Mouse (Mus musculus): ENCODE data around the gene Atxn7l1. TPM values are rescaled to one million over a fixed set of nuclear protein-coding genes. Genes with fewer than 3 reads are reported as not detected.
A peak's percentile ranks its signal among the peaks of the same experiment; 100 is the strongest.
"Not testable (repeated sequence)": the region's sequence is repeated elsewhere in the genome, so short reads cannot be mapped to it uniquely, and the experiment has no call there.

The Atxn7l1 gene
- polyA plus RNA-seq, 1 experiment from 2014 or later: 22.1 TPM

DNA sequence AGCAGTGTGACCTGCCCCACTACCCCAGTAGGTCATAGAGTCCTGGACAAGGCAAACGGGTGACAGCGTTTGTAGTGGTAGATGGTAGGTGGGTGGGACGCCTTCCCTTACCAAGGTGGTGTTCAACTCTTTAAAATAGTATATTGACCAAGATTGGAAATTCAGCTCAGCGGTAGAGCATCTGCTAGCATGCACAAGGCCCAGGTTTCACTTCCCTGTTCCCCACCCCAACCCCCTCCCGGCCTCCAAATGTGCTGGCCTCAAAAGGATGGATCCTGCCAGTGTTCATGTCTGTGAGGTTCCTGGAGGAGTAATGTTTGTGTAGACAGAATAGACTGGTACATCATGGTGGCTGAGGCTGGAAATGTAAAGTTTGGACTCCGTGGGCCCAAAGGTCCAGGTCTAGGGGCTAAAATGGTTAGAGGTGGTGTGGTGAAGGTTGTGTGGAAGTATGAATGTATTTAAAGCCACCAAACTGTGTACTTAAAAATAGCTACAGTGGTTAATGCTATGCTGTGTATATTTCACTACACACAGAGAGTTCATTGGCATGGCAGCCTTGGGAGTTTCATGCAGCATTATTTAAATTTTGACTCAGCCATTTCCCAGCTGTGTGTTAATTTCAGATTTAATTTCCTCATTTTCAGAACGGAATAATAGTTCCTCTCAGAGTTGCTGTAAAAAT lies 9.0 kb downstream of the Atxn7l1 start:
- no peak overlapping the region for H3K9ac ChIP-seq
- H3K9me3 ChIP-seq: no peaks in the 10 kb centered on the region
- WGBS: 88% methylated on average over 7 of the region's 7 CpGs
- no peaks in the 10 kb centered on the region for H3K27me3 ChIP-seq
- peaks cover 9% of the 10 kb centered on the region; the same call in 1 of the 2 replicates for H3K36me3 ChIP-seq
- peaks cover 37% of the 10 kb centered on the region for H3K4me1 ChIP-seq (replicated peaks)
- no peak for ATAC-seq (ENCODE audit: low read depth)
- H3K27ac ChIP-seq (replicated peaks): peak overlapping the region; percentile 54
- no peak overlapping the region for H3K4me3 ChIP-seq
- H3K4me2 ChIP-seq: no peak overlapping the region

GRCm38 (mm10) chr12:33158256-33158655 lies 10.8 kb downstream of the Atxn7l1 start:
- no peak overlapping the region for H3K9ac ChIP-seq
- no peaks in the 10 kb centered on the region for H3K27me3 ChIP-seq
- H3K27ac ChIP-seq (replicated peaks): no peak overlapping the region
- peaks cover 49% of the 10 kb centered on the region for H3K4me1 ChIP-seq (replicated peaks)
- no peaks in the 10 kb centered on the region for H3K9me3 ChIP-seq
- no peak overlapping the region for H3K4me3 ChIP-seq
- peaks cover 9% of the 10 kb centered on the region; the same call in 1 of the 2 replicates for H3K36me3 ChIP-seq
- WGBS: 63% methylated on average over 8 of the region's 8 CpGs
- no peak for ATAC-seq (ENCODE audit: low read depth)
- H3K4me2 ChIP-seq: no peak overlapping the region

DNA sequence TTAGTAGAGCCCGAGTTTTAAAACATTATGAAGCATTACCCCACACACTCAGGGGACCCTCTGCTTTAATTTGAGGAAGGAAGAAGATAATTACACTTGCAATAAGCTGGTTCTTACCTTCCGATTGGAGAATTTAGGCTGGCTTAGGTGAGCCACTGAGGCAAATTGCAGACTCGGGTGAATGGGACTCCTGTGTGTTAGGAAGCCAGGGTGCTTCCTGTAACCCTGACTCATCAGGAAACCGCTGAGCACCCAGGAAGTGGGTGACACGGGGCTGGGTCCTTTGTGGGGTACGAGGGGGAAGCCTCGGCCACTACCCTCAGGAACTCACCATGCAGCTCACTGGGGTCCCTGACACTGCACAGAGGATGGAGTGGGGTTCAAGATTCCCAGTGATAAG lies 12.9 kb downstream of the Atxn7l1 start:
- Histone ChIP-seq H3K4me2 (no peak overlapping the region), H3K4me3 (no peak overlapping the region), H3K9ac (no peak overlapping the region), H3K27me3 (no peaks in the 10 kb centered on the region), H3K27ac (replicated peaks) (no peak overlapping the region), H3K9me3 (no peaks in the 10 kb centered on the region), H3K4me1 (replicated peaks) (peaks cover 43% of the 10 kb centered on the region), H3K36me3 (peaks cover 9% of the 10 kb centered on the region; the same call in 1 of the 2 replicates)
- ATAC-seq (ENCODE audit: low read depth): no peak
- WGBS: 87% methylated on average over 7 of the region's 7 CpGs

GRCm38 (mm10) chr12:33162541-33162940 lies 15.0 kb downstream of the Atxn7l1 start:
- peak; percentile 71 for ATAC-seq (ENCODE audit: low read depth)
- Histone ChIP-seq H3K9me3 (no peaks in the 10 kb centered on the region), H3K4me2 (peak overlapping the region; percentile 18; the same call in 1 of the 2 replicates), H3K9ac (peak overlapping the region; percentile 27; the same call in 1 of the 2 replicates), H3K27ac (replicated peaks) (peak overlapping the region; percentile 52; the same call in 1 of the 2 replicates), H3K27me3 (no peaks in the 10 kb centered on the region), H3K36me3 (peaks cover 6% of the 10 kb centered on the region; the same call in 1 of the 2 replicates), H3K4me3 (no peak overlapping the region), H3K4me1 (replicated peaks) (peaks cover 37% of the 10 kb centered on the region)
- WGBS: 10% methylated on average over 12 of the region's 12 CpGs

GRCm38 (mm10) chr12:33164019-33164418 lies 16.5 kb downstream of the Atxn7l1 start:
- H3K9ac ChIP-seq; H3K9me3 ChIP-seq; H3K4me2 ChIP-seq; ATAC-seq (ENCODE audit: low read depth); H3K27me3 ChIP-seq; H3K27ac ChIP-seq (replicated peaks); H3K36me3 ChIP-seq; H3K4me3 ChIP-seq: not testable (repeated sequence)
- peaks cover 27% of the 10 kb centered on the region for H3K4me1 ChIP-seq (replicated peaks)
- WGBS: 89% methylated on average over 5 of the region's 5 CpGs

DNA sequence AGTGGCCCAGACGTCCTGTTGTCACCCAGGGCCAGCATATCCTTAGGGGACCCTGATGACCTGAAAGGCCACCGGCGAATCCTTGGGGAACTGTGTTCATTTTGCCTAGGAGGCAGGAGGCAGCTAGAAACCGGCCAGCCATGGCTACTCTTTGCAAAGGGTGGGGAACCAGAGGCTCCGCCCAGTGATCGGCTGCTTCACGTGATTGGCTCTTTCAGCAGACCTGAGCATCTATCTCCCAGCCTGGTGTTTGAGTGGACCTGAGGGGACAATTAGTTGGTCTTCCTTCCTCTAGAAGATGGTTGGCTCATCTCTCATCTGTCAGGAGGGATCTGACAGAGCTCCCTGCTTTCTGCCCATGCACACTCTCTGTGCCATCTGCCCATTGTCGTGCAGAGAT lies 19.2 kb downstream of the Atxn7l1 start:
- H3K4me2 ChIP-seq: no peak overlapping the region
- H3K4me1 ChIP-seq (replicated peaks): peaks cover 24% of the 10 kb centered on the region
- no peaks in the 10 kb centered on the region for H3K27me3 ChIP-seq
- no peak for ATAC-seq (ENCODE audit: low read depth)
- no peaks in the 10 kb centered on the region for H3K9me3 ChIP-seq
- WGBS: 55% methylated on average over 8 of the region's 8 CpGs
- no peak overlapping the region for H3K9ac ChIP-seq
- no peak overlapping the region for H3K4me3 ChIP-seq
- H3K27ac ChIP-seq (replicated peaks): no peak overlapping the region
- H3K36me3 ChIP-seq: no peaks in the 10 kb centered on the region

DNA sequence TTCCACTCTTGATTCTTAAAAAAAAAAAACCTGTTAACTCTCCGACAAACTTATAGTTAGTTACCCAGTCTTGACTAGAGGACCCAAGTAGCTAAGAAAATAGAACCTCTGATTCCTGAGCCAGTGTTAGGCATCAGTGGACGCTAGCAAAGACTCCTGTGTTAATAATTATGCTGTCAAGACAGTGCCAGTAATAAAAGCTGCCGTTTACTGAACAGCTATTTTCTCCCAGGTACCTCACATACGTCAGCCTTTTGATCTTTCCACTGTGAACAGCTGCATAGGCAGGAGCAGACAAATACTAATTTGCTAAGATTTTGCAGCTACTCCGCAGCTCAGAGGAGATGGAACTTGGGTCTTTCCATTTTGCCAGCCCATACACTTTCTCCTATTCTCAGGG lies 20.1 kb downstream of the Atxn7l1 start:
- Histone ChIP-seq H3K4me1 (replicated peaks) (peaks cover 16% of the 10 kb centered on the region), H3K36me3 (no peaks in the 10 kb centered on the region), H3K9ac (no peak overlapping the region), H3K4me3 (no peak overlapping the region), H3K9me3 (no peaks in the 10 kb centered on the region), H3K27ac (replicated peaks) (no peak overlapping the region), H3K27me3 (no peaks in the 10 kb centered on the region), H3K4me2 (no peak overlapping the region)
- no peak for ATAC-seq (ENCODE audit: low read depth)
- 75% methylated on average over 5 of the region's 5 CpGs for WGBS

DNA sequence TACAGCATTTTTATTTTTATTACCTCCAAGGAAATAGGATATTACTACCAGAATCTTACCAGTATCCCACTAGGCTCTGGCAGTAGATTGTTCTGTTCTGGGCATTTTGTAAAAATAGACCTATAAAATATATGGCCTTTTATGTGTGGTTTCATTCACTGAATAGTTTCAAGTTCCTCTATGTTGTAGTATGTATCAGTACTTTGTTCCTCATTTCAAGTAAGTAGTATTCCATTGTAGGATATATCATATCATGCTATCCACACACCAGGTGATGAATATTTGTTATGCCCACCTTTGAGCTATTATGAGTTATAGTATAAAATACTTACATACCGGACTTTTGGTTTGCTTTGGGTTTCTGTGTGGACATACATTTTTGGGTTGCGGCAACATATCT lies 21.0 kb downstream of the Atxn7l1 start:
- WGBS: 96% methylated on average over 2 of the region's 2 CpGs
- Histone ChIP-seq H3K9ac (no peak overlapping the region), H3K36me3 (no peaks in the 10 kb centered on the region), H3K4me3 (no peak overlapping the region), H3K27ac (replicated peaks) (no peak overlapping the region), H3K4me1 (replicated peaks) (peaks cover 16% of the 10 kb centered on the region), H3K9me3 (no peaks in the 10 kb centered on the region), H3K4me2 (no peak overlapping the region), H3K27me3 (no peaks in the 10 kb centered on the region)
- no peak for ATAC-seq (ENCODE audit: low read depth)

DNA sequence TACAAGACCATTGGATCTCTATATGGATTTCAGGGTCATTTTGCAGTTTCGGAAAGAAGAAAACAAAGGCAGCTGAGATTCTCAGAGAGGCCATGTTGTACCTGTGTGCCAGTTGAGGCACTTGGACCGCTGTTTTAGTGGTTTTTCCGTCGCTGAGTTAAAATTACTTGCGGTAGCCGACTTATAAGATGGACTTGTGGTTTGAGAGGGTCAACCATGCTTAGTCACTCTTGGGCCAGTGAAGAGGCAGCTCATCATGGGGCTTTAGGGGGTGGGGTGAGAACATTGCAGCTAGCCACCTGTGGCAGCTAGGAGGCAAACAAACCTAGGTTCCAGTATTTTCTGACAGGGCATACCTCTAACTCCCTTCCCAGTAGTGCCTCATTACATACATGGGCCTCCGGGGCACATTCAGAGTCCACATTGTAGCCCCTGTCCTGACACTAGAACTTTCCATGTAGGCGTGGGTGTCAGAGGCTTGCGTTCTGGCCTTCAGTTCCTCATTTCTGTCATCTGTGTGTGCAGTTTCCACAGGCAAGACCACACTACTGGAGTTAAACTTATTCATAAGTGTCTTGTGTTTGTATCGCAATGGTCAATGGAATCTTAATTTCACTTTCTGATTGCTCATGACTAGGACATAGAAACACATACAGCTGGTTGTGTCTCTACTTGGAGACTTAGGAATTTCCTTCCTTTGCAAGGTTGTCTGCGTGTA lies 22.4 kb downstream of the Atxn7l1 start:
- Histone ChIP-seq H3K27me3 (no peaks in the 10 kb centered on the region), H3K4me3 (no peak overlapping the region), H3K4me1 (replicated peaks) (peaks cover 30% of the 10 kb centered on the region), H3K9me3 (no peaks in the 10 kb centered on the region), H3K27ac (replicated peaks) (no peak overlapping the region), H3K4me2 (no peak overlapping the region), H3K36me3 (no peaks in the 10 kb centered on the region), H3K9ac (no peak overlapping the region)
- ATAC-seq (ENCODE audit: low read depth): no peak
- WGBS: 91% methylated on average over 11 of the region's 11 CpGs

DNA sequence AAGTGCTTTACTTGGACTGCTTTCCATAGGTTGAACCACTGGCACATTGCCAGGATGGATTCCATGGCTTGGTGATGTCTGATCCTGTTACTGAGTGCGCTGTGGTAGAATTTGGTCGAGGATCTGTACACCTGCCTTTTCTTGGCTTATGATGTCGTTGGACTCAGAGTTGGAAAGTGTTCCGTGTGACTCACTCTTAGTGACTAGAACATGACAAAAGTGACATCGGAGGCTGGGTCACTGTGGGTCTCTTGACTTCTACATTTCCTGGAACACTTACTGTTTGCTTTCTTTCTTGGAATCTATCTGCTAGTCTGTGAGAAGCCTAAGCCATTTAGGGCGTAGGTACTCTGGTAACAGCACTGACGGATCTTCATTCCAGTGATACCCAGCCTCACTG lies 23.3 kb downstream of the Atxn7l1 start:
- H3K4me1 ChIP-seq (replicated peaks): peaks cover 39% of the 10 kb centered on the region
- H3K27me3 ChIP-seq: no peaks in the 10 kb centered on the region
- no peak overlapping the region for H3K4me2 ChIP-seq
- H3K9me3 ChIP-seq: no peaks in the 10 kb centered on the region
- ATAC-seq (ENCODE audit: low read depth): no peak
- WGBS: 91% methylated on average over 7 of the region's 7 CpGs
- no peaks in the 10 kb centered on the region for H3K36me3 ChIP-seq
- no peak overlapping the region for H3K4me3 ChIP-seq
- no peak overlapping the region for H3K9ac ChIP-seq
- no peak overlapping the region for H3K27ac ChIP-seq (replicated peaks)

DNA sequence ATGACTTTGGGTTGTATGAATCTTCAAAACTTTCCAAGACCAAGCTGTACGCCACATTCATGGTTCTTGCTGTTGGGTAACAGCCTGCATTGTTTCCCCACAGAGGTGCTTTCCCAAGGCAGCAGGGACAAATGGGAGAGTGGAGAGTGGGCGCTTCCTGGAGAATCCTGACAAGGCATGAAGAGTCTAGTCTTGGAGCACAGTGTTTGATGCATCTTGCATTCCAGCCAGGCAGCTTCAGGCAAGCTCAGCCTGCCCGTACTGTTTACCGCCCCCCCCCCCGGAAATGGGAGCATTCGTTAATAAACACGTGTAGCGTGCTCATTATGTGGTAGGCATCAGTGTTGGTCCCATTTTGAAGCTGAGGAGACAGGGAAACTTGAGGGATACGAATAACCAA lies 25.4 kb downstream of the Atxn7l1 start:
- Histone ChIP-seq H3K9ac (no peak overlapping the region), H3K4me3 (no peak overlapping the region), H3K4me1 (replicated peaks) (peaks cover 43% of the 10 kb centered on the region), H3K4me2 (no peak overlapping the region), H3K36me3 (no peaks in the 10 kb centered on the region), H3K9me3 (no peaks in the 10 kb centered on the region), H3K27ac (replicated peaks) (no peak overlapping the region), H3K27me3 (no peaks in the 10 kb centered on the region)
- WGBS: 87% methylated on average over 9 of the region's 9 CpGs
- no peak for ATAC-seq (ENCODE audit: low read depth)

GRCm38 (mm10) chr12:33173720-33174141 lies 26.2 kb downstream of the Atxn7l1 start:
- Histone ChIP-seq H3K27ac (replicated peaks) (no peak overlapping the region), H3K36me3 (no peaks in the 10 kb centered on the region), H3K9ac (no peak overlapping the region), H3K4me3 (no peak overlapping the region), H3K27me3 (no peaks in the 10 kb centered on the region), H3K9me3 (no peaks in the 10 kb centered on the region), H3K4me2 (no peak overlapping the region), H3K4me1 (replicated peaks) (peaks cover 43% of the 10 kb centered on the region)
- no peak for ATAC-seq (ENCODE audit: low read depth)
- WGBS: 89% methylated on average over 8 of the region's 8 CpGs
